Mouse (Mus musculus) embryonic stem cell, embryonic (primary cell): Measurements from ENCODE around the gene Gnas.

Experiments
- CTCF ChIA-PET, 4 experiments: fragments of 300-600 bp in 2 of 4; fragments of 350-600 bp in 2 of 4; sonication (Branson Sonifier 250); formaldehyde crosslinking; loops; one replicate each; lab custom pipeline; 2022; ENCODE audit warnings: inconsistent platforms in 2 of 4; lab: Charles Lee
- POLR2A ChIA-PET, 4 experiments: fragments of 300-600 bp in 2 of 4; fragments of 350-600 bp in 2 of 4; sonication (Branson Sonifier 250); formaldehyde crosslinking; loops; one replicate each; lab custom pipeline; 2022; ENCODE audit warnings: antibody characterized with exemption in 4 of 4, inconsistent platforms in 1 of 4; lab: Charles Lee

Gene Gnas

DNA sequence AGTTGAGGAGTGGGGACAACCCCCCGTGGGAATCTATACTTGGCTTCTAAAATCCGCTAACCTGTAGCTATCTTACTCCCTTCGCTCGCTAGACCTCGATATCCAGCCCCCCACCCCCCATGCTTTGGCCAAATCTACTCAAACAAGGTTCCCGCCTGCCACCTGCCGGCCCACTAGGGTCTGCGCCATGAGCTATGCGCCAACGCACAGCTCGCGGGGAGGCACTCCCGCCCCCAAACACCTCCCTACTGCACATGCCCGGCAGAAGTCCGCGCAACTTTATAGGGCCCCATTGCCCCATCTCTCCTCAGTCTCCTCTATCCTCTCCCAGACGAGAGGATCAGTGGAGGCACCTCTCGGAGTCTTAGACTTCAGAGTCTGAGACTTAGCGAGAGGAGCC, at the start of gene Gnas:
Gnas (plus strand) TSS at position 310 of the 400 bp plus-strand sequence.
- ChIA-PET CTCF (interaction anchor here (0.5 to 2.3 kb wide), 63 partner anchors 9 to 1484 kb away, joined by 3 to 19 read pairs (median 4); partner anchors contain the start of genes Npepl1 (in 1 of the 4) and Stx16 (in 1 of the 4)), POLR2A (interaction anchor here (0.5 to 11.0 kb wide), 37 partner anchors 8 to 731 kb away, joined by 3 to 287 read pairs (median 4); partner anchors contain the start of gene Stx16 (in 1 of the 4))

DNA sequence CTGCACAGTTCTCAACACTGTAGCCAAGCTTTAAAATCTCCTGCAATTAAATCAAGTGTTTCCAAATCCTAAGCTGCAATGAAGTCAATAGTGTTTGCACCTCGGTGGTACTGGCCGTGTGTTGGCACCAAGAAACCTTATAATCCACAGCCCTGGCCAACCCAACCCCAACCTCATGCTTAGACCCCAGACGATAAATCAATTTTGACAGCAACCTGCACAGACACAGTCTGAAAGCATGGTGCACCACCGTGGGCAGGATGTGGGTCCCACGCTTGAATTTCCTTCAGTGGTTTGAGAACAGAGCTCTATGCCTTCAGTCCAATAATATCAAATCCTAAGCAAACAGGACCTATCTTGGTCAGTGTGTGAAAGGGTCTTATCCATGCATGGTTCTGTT, 41.7 kb upstream of the Gnas start:
- POLR2A ChIA-PET, result interaction anchor here in 1 of 4 experiments (0.6 kb wide), 1 partner anchor 49 kb away, joined by 4 read pairs; no protein-coding TSS in a partner anchor
- CTCF ChIA-PET, result no interaction called here

- POLR2A ChIA-PET, result interaction anchor here in 2 of 4 experiments (0.8 to 1.6 kb wide), 6 partner anchors 8 to 31 kb away, joined by 3 to 4 read pairs (median 3); no protein-coding TSS in a partner anchor
Observed at GRCm38 (mm10) chr2:174251963-174252362, 32.2 kb upstream of the Gnas start.

DNA sequence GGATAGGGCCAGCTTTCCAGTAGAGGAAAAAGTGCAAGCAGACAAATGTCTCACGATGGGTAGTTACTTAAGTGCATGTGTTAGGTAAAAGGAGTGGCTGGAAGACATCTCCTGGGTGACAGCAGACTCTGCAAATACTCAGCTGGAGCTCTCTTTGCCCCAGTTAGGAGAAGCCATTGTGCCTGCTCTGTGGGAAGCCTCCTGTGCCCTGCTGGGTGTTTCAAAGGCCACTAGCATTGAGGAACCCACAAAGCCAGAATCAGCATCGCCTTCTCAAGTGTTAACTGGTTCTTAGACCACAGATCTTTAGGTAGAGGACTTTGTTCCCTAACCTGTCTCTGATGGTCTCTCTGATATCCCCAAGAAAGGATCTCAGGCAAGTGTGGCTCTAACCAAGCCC, 26.8 kb upstream of the Gnas start:
- ChIA-PET CTCF (interaction anchor here in 3 of 4 experiments (0.5 to 1.5 kb wide), 4 partner anchors 13 to 177 kb away, joined by 3 to 5 read pairs (median 4); partner anchors contain the start of gene Gnas (in 1 of the 3)), POLR2A (interaction anchor here in 3 of 4 experiments (0.6 to 12.2 kb wide), 17 partner anchors 8 to 665 kb away, joined by 3 to 245 read pairs (median 4); partner anchors contain the start of gene Gnas (in 1 of the 3))

More at GRCm38 (mm10) chr2:174251963-174252362, 32.2 kb upstream of the Gnas start:
- CTCF ChIA-PET, result no interaction called here

DNA sequence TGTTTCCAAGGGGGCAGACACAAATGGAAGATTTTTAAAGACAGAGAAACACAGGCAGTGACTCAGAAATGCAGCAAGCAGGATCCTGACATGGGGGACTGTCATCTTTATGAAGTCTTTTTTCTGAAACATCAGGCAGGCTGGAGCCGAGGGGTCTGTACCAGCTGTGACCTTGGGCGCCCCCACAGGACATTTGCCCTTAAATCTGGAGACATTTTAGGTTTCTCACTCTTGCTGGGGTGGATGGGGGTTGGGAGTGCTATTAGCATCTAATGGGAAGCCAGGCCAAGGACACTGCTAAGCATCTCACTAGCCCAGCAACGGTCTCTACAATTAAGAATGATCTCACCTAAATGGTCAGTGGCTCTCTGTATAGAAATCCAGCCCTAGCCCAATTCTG, 24.1 kb upstream of the Gnas start:
- CTCF ChIA-PET, result interaction anchor here in 1 of 4 experiments (0.8 kb wide), 1 partner anchor 24 kb away, joined by 3 read pairs; no protein-coding TSS in a partner anchor
- POLR2A ChIA-PET, result interaction anchor here in 3 of 4 experiments (0.5 to 12.2 kb wide), 14 partner anchors 11 to 133 kb away, joined by 4 to 245 read pairs (median 14); partner anchors contain the start of gene Gnas (in 2 of the 3)

DNA sequence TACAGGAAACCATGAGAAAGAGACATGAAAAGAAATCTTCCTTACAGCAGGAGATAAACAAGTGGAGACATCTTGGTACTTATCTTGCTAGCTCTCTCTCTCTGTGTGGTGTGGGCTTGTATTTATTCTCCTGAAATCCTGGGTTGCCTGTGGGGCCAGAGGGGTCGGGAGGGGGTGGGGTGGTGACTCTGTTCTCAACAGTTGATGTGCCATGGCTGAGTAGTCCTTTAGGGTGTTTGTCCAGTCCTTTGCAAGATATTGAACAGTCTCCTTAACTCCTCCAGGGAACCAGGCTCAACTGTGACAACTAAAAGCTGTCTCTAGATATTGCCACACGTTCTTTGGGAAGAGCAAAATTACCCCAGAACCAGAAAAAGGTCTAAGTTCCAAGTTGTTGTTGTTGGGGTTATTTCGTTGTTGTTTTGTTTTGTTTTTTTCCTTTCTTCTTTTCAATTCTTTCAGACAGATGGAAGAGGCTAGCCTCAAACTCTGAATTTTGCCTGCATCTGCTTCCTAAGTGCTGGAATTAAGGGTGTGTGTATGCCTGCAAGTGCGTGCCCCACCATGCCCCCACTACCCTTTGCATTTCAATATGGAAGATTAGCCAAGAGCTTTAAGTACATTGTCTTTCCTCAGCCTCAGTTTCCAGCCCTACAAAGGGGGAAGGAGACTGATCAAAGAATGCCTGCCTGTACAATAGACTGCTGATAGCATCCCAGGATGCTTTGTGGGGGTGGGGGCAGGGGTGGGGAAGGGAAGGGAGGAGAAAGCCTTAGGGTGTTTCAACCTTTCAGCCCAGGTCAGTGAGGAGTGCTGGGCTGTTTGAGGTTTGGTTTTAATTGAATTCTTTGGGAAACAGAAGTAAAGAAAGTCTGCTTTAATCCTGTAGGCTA, 23.0 kb upstream of the Gnas start:
- CTCF ChIA-PET, result interaction anchor here (0.6 to 1.4 kb wide), 9 partner anchors 9 to 684 kb away, joined by 3 to 22 read pairs (median 3); partner anchors contain the start of gene Gnas (in 2 of the 4)

GRCm38 (mm10) chr2:174261801-174262200, 22.3 kb upstream of the Gnas start:
- ChIA-PET POLR2A (interaction anchor here (0.8 to 12.2 kb wide), 29 partner anchors 10 to 971 kb away, joined by 3 to 245 read pairs (median 6); partner anchors contain the start of genes Gnas (in 3 of the 4), Npepl1 (in 1 of the 4) and Stx16 (in 1 of the 4)), CTCF (interaction anchor here in 3 of 4 experiments (0.5 to 2.0 kb wide), 4 partner anchors 8 to 669 kb away, joined by 3 to 22 read pairs (median 6); partner anchors contain the start of gene Gnas (in 1 of the 3))

More for the DNA sequence above, 23.0 kb upstream of the Gnas start:
- POLR2A ChIA-PET, result interaction anchor here (0.6 to 12.2 kb wide), 38 partner anchors 10 to 1230 kb away, joined by 3 to 245 read pairs (median 4); partner anchors contain the start of genes Gnas (in 3 of the 4), Npepl1 (in 1 of the 4) and Stx16 (in 1 of the 4)

DNA sequence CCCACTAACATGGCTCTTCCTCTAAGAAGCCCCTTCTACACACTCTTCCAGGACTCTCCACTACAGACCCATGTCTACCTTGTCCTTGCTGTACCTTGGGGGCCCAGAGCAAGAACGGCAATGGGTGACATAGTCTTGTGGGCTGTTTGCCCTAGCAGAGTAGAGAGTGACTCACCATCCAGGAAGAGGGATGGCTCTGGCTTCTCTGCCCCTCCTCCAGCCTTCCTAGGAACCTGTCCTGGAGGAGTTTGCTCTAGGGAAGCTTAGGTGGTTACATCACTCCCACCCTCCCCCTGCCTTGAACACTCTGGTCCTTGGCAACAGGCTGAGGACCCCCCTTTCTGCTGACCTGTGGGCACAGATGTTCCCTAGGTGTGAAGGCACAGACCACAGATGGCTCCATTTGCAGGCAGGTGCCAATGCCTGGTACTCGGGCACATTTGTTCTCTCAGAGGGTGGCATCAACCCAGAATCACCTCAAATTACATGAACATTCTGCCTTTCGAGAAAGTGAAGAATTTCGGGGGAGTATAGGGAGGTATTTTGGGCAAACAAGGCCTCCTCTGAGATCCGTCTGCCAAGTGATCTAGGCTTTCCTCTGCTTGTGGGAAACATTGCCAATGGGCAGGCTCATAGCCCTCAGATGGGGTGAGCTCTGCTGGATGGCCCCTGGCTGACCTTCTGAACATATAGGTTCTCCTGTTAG, 20.9 kb upstream of the Gnas start:
- POLR2A ChIA-PET, result interaction anchor here (0.8 to 12.2 kb wide), 14 partner anchors 9 to 681 kb away, joined by 3 to 245 read pairs (median 6); partner anchors contain the start of gene Gnas (in 3 of the 4)
- CTCF ChIA-PET, result interaction anchor here in 2 of 4 experiments (0.7 to 2.0 kb wide), 2 partner anchors 20 to 214 kb away, joined by 3 to 9 read pairs; partner anchors contain the start of gene Gnas (in 1 of the 2)

GRCm38 (mm10) chr2:174264248-174264647, 19.9 kb upstream of the Gnas start:
- POLR2A ChIA-PET, result interaction anchor here in 3 of 4 experiments (0.6 to 14.8 kb wide), 14 partner anchors 8 to 682 kb away, joined by 3 to 287 read pairs (median 4); partner anchors contain the start of genes Gnas (in 2 of the 3) and Stx16 (in 2 of the 3)

GRCm38 (mm10) chr2:174270416-174270815, 13.7 kb upstream of the Gnas start:
- CTCF ChIA-PET, result interaction anchor here in 1 of 4 experiments (1.2 to 3.1 kb wide), 4 partner anchors 9 to 675 kb away, joined by 4 to 13 read pairs (median 5); partner anchors contain the start of gene Gnas
- POLR2A ChIA-PET, result interaction anchor here (0.6 to 14.8 kb wide), 18 partner anchors 9 to 647 kb away, joined by 3 to 287 read pairs (median 5); partner anchors contain the start of gene Gnas (in 4 of the 4)

More at GRCm38 (mm10) chr2:174264248-174264647, 19.9 kb upstream of the Gnas start:
- CTCF ChIA-PET, result no interaction called here

DNA sequence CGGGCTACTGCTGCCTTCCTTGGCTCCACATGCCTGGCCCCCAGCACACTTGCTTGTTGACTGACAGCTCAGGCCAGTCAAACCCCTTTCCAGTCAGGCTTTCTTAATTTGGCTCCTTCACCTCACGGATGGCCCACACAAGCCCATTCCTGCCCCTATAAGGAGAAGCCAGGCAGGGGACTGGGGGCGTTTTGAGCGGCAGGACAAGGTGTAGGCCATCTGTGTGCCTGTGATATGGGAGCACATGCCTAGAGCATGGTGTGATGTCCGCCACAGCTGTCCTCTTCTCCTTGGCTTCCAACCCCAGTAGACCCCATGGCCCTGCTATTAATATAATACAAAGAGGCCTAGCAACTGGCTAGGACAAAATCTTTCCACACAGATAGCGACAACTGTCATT, 12.7 kb upstream of the Gnas start:
- ChIA-PET POLR2A (interaction anchor here in 3 of 4 experiments (0.7 to 14.8 kb wide), 15 partner anchors 9 to 198 kb away, joined by 3 to 287 read pairs (median 12); partner anchors contain the start of gene Gnas (in 3 of the 3)), CTCF (interaction anchor here in 2 of 4 experiments (0.7 to 3.1 kb wide), 4 partner anchors 10 to 218 kb away, joined by 3 to 22 read pairs (median 8); partner anchors contain the start of gene Gnas (in 1 of the 2))

- CTCF ChIA-PET, result interaction anchor here in 2 of 4 experiments (0.8 to 1.8 kb wide), 4 partner anchors 11 to 687 kb away, joined by 3 to 16 read pairs (median 4); partner anchors contain the start of gene Gnas (in 2 of the 2)
- POLR2A ChIA-PET, result interaction anchor here (0.5 to 14.8 kb wide), 32 partner anchors 9 to 682 kb away, joined by 3 to 287 read pairs (median 4); partner anchors contain the start of genes Gnas (in 4 of the 4), Ctsz (in 1 of the 4) and Npepl1 (in 1 of the 4)
Observed at GRCm38 (mm10) chr2:174273131-174273530, 11.0 kb upstream of the Gnas start.

- CTCF ChIA-PET, result interaction anchor here in 1 of 4 experiments (1.1 to 1.8 kb wide), 2 partner anchors 10 to 688 kb away, joined by 3 to 16 read pairs; partner anchors contain the start of gene Gnas
Observed at GRCm38 (mm10) chr2:174273961-174274360, 10.2 kb upstream of the Gnas start.

GRCm38 (mm10) chr2:174279771-174280170, 4.3 kb upstream of the Gnas start:
- CTCF ChIA-PET, result no interaction called here
- POLR2A ChIA-PET, result interaction anchor here in 3 of 4 experiments (0.6 to 10.8 kb wide), 16 partner anchors 8 to 309 kb away, joined by 3 to 164 read pairs (median 6); no protein-coding TSS in a partner anchor

More at GRCm38 (mm10) chr2:174273961-174274360, 10.2 kb upstream of the Gnas start:
- POLR2A ChIA-PET, result interaction anchor here (0.5 to 14.8 kb wide), 31 partner anchors 8 to 173 kb away, joined by 3 to 287 read pairs (median 4); partner anchors contain the start of genes Gnas (in 4 of the 4), Ctsz (in 1 of the 4) and Npepl1 (in 1 of the 4)

DNA sequence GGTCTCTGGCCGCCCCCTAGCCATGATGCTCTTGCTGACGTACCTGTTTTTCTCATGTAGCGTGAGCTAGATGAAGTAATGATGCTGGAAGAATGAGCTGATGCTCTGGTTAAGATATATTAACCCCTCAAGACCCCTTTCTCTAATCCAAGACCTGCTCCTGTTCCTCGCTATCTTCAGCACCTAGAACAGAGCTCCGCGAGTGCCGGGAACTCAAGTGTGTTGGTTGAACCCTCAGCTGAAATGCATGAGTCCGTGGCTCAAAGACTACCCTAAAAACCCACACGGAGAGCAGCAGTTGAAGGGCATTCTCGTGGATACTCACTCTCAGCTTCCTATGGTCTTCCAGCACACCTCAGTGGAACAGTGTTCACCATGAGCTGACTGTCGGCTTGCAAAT, 779 bp upstream of the Gnas start:
- ChIA-PET POLR2A (interaction anchor here (0.6 to 11.0 kb wide), 25 partner anchors 9 to 730 kb away, joined by 3 to 287 read pairs (median 5); partner anchors contain the start of gene Stx16 (in 1 of the 4)), CTCF (interaction anchor here (0.5 to 2.3 kb wide), 31 partner anchors 9 to 1286 kb away, joined by 3 to 16 read pairs (median 4); partner anchors contain the start of gene Npepl1 (in 1 of the 4))
